Mouse (Mus musculus): ENCODE measurements at regions not wholly inside any gene's neighbourhood (a gene's known extent, or its start where the extent isn't known, plus 50 kb on each side); places are given as distances from the start of the nearest gene placed in this dataset.

GRCm38 (mm10) chr13:114603341-114603740, 144.6 kb upstream of the Fst start:
- no peak for TF ChIP-seq EP300 (IDR thresholded peaks at IDR 0.05; ENCODE audit: low read depth)
- no peak for TF ChIP-seq CTCF (IDR thresholded peaks at IDR 0.05; ENCODE audit: low read depth)

All from heart, postnatal 0 days (tissue).